Mouse (Mus musculus) G1E (cell line): ENCODE measurements around the gene Rgl1.

Experiments used
- CTCF ChIP-seq: IDR thresholded peaks from 2 replicates; pipeline ENCODE4 v1.5.1; 2012; ENCODE audit warnings: low read depth, low read length, inconsistent platforms, mixed read lengths
- GATA1 ChIP-seq: IDR thresholded peaks from 2 replicates; pipeline ENCODE4 v1.6.1; 2012; ENCODE audit warnings: borderline replicate concordance, low read length, inconsistent platforms, mixed read lengths
- POLR2AphosphoS5 ChIP-seq: IDR thresholded peaks from 2 replicates; pipeline ENCODE4 v1.6.1; 2012; ENCODE audit warnings: low read depth, low read length, inconsistent platforms; ENCODE audit not compliant: insufficient replicate concordance
- TAL1 ChIP-seq: conservative IDR thresholded peaks from 2 replicates; pipeline ENCODE4 v1.6.1; 2012; ENCODE audit warnings: low read depth, low read length, inconsistent platforms, mixed read lengths

DNA sequence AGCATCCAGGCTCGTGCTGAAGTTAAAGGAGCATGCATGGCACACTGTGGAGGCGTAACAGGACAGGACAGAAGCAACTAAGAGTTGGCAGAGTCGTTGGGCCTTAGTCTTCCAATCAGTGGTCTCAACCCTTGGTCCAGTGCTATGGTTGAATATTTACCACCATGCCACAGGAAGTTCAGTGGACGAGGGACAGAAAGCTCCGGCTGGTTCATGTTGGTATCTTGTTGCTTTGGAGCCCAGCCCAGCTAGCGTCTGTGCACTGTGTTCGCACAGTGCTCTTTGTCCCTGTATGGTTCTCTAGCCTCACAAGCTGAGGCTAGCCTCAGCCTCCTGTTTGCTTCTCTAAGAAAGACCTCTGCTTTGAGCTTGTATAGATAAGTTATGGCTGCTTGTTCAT, 231.6 kb downstream of the Rgl1 start:
- TF ChIP-seq CTCF = no peak
- no peak for TF ChIP-seq GATA1
- no peak for TF ChIP-seq TAL1
- TF ChIP-seq POLR2AphosphoS5 = no peak
